In the genomic region with DNA sequence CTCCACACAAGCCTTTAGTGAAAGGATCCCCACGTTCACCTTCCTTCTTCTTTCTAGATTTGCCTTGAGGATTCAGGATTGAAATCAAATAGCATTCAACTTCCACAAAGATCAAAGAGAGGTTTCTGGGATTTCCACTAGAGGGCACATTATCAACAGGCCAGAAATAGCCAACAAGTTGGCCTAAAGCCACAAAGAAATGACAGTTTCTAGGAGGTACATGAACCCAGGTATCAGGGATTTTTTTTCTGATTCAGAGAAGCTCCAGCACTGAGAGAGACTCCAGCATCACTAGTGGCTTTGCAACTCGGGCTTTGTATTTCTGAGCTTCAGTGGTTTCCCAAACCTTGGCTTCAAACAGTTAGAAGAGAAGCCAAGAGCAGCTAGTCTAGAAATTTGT, we compare ENCODE assay signal across 8 mouse cellular contexts.
A peak's percentile ranks its signal among the peaks of the same experiment; 100 is the strongest.
DNase-seq lines count a peak whose midpoint lies in the region; ATAC-seq and TF ChIP-seq lines count a peak whose summit lies in the region.

No protein-coding gene starts in this region.

- intact Hi-C loops in heart, postnatal 10 days (cut with DNase I): loop anchor here (1.0 to 5.0 kb wide), 4 partner anchors 59 to 258 kb away; no protein-coding TSS in a partner anchor

- WGBS in heart, embryonic 10.5 days: 34% methylated on average over 2 of the region's 2 CpGs
- 23% methylated on average over 2 of the region's 2 CpGs for WGBS in thymus, adult 2 months
- WGBS in intestine, embryonic 15.5 days: 35% methylated on average over 2 of the region's 2 CpGs

- no peaks in the 10 kb centered on the region for H3K9me3 ChIP-seq in heart, embryonic 10.5 days
- no peaks in the 10 kb centered on the region for H3K9me3 ChIP-seq in intestine, embryonic 15.5 days

- peak; percentile 41 to 57 for DNase-seq in heart, postnatal 10 days
- no peak for DNase-seq in heart, embryonic 10.5 days (ENCODE audit: low spot score)
- peak; percentile 25 for DNase-seq in thymus, adult 2 months
- DNase-seq in thymus, adult 18-20 months: no peak
- peak; percentile 29 for DNase-seq in embryo, embryonic 9.5 days (ENCODE audit: extremely low spot score)
- DNase-seq in splenic B cell, adult 2 months (ENCODE audit: low read depth, low spot score): peak; percentile 60
- no peak for DNase-seq in ovary, postnatal 10 days (ENCODE audit: low spot score)

- H3K9ac ChIP-seq in intestine, embryonic 15.5 days: no peak overlapping the region

- H3K36me3 ChIP-seq in heart, embryonic 10.5 days: no peaks in the 10 kb centered on the region
- no peaks in the 10 kb centered on the region for H3K36me3 ChIP-seq in thymus, adult 2 months (ENCODE audit: control insufficient read depth, insufficient read depth, low read length)
- H3K36me3 ChIP-seq in splenic B cell, adult 2 months (ENCODE audit: control insufficient read depth, insufficient read depth, low read length, poor library complexity, severe bottlenecking): no peaks in the 10 kb centered on the region
- 0 out of 2 replicates have a peak, but pooled peaks cover 2% of the 10 kb centered on the region for H3K36me3 ChIP-seq in intestine, embryonic 15.5 days

- H3K27me3 ChIP-seq in heart, embryonic 10.5 days (ENCODE audit: insufficient read depth, poor library complexity, severe bottlenecking): no peaks in the 10 kb centered on the region
- H3K27me3 ChIP-seq in thymus, adult 2 months (ENCODE audit: control insufficient read depth, insufficient read depth, low read length): no peaks in the 10 kb centered on the region
- no peaks in the 10 kb centered on the region for H3K27me3 ChIP-seq in splenic B cell, adult 2 months (ENCODE audit: control insufficient read depth, insufficient read depth, low read length, poor library complexity, severe bottlenecking)
- no peaks in the 10 kb centered on the region for H3K27me3 ChIP-seq in intestine, embryonic 15.5 days (replicated peaks)

- no peak for TF ChIP-seq CTCF in thymus, adult 2 months (IDR thresholded peaks at IDR 0.05; ENCODE audit: borderline replicate concordance, control insufficient read depth, extremely low read depth, insufficient read depth, low read length, poor library complexity)

- no peak for ATAC-seq in intestine, embryonic 15.5 days

- H3K4me2 ChIP-seq in intestine, embryonic 15.5 days (replicated peaks): no peak overlapping the region

- no peak overlapping the region for H3K27ac ChIP-seq in heart, embryonic 10.5 days
- H3K27ac ChIP-seq in thymus, adult 2 months (ENCODE audit: control insufficient read depth, insufficient read depth, low read length): no peak overlapping the region
- no peak overlapping the region for H3K27ac ChIP-seq in intestine, embryonic 15.5 days

- no peak overlapping the region for H3K4me3 ChIP-seq in heart, embryonic 10.5 days
- no peak overlapping the region for H3K4me3 ChIP-seq in thymus, adult 2 months (ENCODE audit: control insufficient read depth, insufficient read depth, low read length)
- no peak overlapping the region for H3K4me3 ChIP-seq in intestine, embryonic 15.5 days (replicated peaks)

- TF ChIP-seq POLR2A in thymus, adult 2 months (IDR thresholded peaks at IDR 0.05; ENCODE audit: control insufficient read depth, extremely low read depth, insufficient read depth, low read length, poor library complexity): no peak

- no peaks in the 10 kb centered on the region for H3K4me1 ChIP-seq in heart, embryonic 10.5 days
- H3K4me1 ChIP-seq in thymus, adult 2 months (replicated peaks; ENCODE audit: control insufficient read depth, insufficient read depth, low read length): no peaks in the 10 kb centered on the region
- H3K4me1 ChIP-seq in intestine, embryonic 15.5 days (replicated peaks): no peaks in the 10 kb centered on the region

Comparison
In these comparisons a context has a peak if more than half of its experiments do, and no peak if none do; other contexts are left out.
1. DNase-seq: peak in heart, postnatal 10 days (2 of 2), thymus, adult 2 months (single experiment), embryo, embryonic 9.5 days (single experiment) and splenic B cell, adult 2 months (single experiment); none in heart, embryonic 10.5 days (single experiment), thymus, adult 18-20 months (0 of 2) and ovary, postnatal 10 days (single experiment).